ENCODE assay signal across 10 mouse cellular contexts in the genomic region with DNA sequence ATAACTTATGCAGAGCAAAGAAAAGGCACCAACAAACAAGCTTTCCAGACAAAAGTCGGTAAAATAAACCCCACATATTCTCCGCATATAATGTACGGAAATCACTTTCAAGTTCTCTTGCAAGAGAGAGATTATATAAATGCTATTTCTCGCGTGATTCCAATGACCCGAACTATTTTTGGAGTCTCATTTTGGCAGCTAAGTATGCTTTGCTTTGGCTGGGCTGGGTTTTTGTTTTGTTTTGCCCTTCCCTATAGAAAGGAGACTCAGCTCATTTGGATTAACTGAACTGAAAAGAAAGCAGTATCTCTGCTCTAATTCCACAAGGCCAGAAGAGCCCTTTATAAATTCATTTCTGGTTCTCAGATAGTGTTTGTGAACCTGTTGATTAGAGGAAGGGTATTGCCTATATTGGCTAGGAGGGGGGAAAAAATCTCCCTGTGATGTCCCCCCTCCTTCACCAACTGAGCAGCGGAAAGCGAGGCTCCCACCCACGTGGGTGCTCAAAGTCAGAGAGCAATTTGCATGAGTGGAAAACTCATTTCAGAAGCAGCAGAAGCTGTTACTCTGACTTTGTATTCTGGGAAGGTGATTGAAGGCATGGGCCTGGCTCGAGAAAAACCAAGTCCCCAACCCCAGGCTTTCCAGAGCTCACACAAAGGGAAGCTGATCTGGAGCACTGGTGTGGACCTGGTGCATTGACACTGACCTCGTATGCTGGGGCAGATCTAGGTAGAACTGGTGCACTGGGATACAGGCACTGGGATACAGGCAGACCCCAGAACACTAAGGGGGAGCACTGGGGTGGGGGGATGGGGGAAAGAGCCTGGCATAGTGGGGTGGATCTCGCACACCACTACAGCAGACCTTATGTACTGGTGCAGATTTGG.
A peak's percentile ranks its signal among the peaks of the same experiment; 100 is the strongest.
DNase-seq lines count a peak whose midpoint lies in the region; ATAC-seq and TF ChIP-seq lines count a peak whose summit lies in the region.
"Had no signal": no experiment of that assay in that cellular context is flagged by ENCODE, and none has a peak within 500 bp of the region (broad histone marks: within the 10 kb centered on the region; RNA-seq: fewer than 3 reads in every experiment).

No protein-coding gene starts in this region.

- DNase-seq in heart, adult 11 months, result no peak
- no peak for DNase-seq in neural tube, embryonic 10.5 days (ENCODE audit: extremely low spot score, low spot score)
- DNase-seq in hindbrain, postnatal 0 days (ENCODE audit: low spot score), result no peak
- DNase-seq in gastrocnemius, postnatal 14 days, result no peak
- no peak for DNase-seq in B cell, adult 2 months
- DNase-seq in thymus, adult 2 months, result no peak
- DNase-seq: gastrocnemius, postnatal 25 days had no signal

- peak overlapping the region; percentile 62 for H3K9ac ChIP-seq in heart, embryonic 13.5 days
- no peak overlapping the region for H3K9ac ChIP-seq in neural tube, embryonic 13.5 days
- H3K9ac ChIP-seq in hindbrain, postnatal 0 days (replicated peaks; ENCODE audit: low read length), result no peak overlapping the region
- H3K9ac ChIP-seq: limb, embryonic 15.5 days had no signal

- H3K27ac ChIP-seq in heart, embryonic 13.5 days (replicated peaks), result peak overlapping the region; percentile 86
- peak overlapping the region; percentile 59 for H3K27ac ChIP-seq in neural tube, embryonic 13.5 days (replicated peaks)
- H3K27ac ChIP-seq in hindbrain, postnatal 0 days, result peak overlapping the region; percentile 54; the same call in 1 of the 2 replicates
- no peak overlapping the region for H3K27ac ChIP-seq in thymus, adult 2 months (ENCODE audit: control insufficient read depth, insufficient read depth, low read length)
- H3K27ac ChIP-seq: limb, embryonic 15.5 days had no signal

- H3K4me3 ChIP-seq in heart, embryonic 13.5 days, result no peak overlapping the region
- no peak overlapping the region for H3K4me3 ChIP-seq in neural tube, embryonic 13.5 days
- no peak overlapping the region for H3K4me3 ChIP-seq in hindbrain, postnatal 0 days (ENCODE audit: low read length)
- no peak overlapping the region for H3K4me3 ChIP-seq in thymus, adult 2 months (ENCODE audit: control insufficient read depth, insufficient read depth, low read length)
- H3K4me3 ChIP-seq: limb, embryonic 15.5 days had no signal

- H3K4me2 ChIP-seq in heart, embryonic 13.5 days, result peak overlapping the region; percentile 17
- no peak overlapping the region for H3K4me2 ChIP-seq in neural tube, embryonic 13.5 days
- H3K4me2 ChIP-seq in hindbrain, postnatal 0 days (ENCODE audit: low read depth, low read length), result no peak overlapping the region
- H3K4me2 ChIP-seq: limb, embryonic 15.5 days had no signal

- TF ChIP-seq POLR2A in thymus, adult 2 months (IDR thresholded peaks at IDR 0.05; ENCODE audit: control insufficient read depth, extremely low read depth, insufficient read depth, low read length, poor library complexity), result no peak

- H3K36me3 ChIP-seq in heart, embryonic 13.5 days, result peaks cover 4% of the 10 kb centered on the region; the same call in 1 of the 2 replicates
- no peaks in the 10 kb centered on the region for H3K36me3 ChIP-seq in neural tube, embryonic 13.5 days
- no peaks in the 10 kb centered on the region for H3K36me3 ChIP-seq in hindbrain, postnatal 0 days (ENCODE audit: insufficient read depth, low read length)
- H3K36me3 ChIP-seq in thymus, adult 2 months (ENCODE audit: control insufficient read depth, insufficient read depth, low read length), result no peaks in the 10 kb centered on the region
- H3K36me3 ChIP-seq: limb, embryonic 15.5 days had no signal

- H3K4me1 ChIP-seq in heart, embryonic 13.5 days, result peaks cover 78% of the 10 kb centered on the region
- peaks cover 79% of the 10 kb centered on the region for H3K4me1 ChIP-seq in neural tube, embryonic 13.5 days (replicated peaks)
- H3K4me1 ChIP-seq in hindbrain, postnatal 0 days (ENCODE audit: insufficient read depth, low read length), result peaks cover 48% of the 10 kb centered on the region
- H3K4me1 ChIP-seq in thymus, adult 2 months (replicated peaks; ENCODE audit: control insufficient read depth, insufficient read depth, low read length), result peaks cover 8% of the 10 kb centered on the region

- WGBS in heart, embryonic 13.5 days, result 53% methylated on average over 12 of the region's 12 CpGs
- 71% methylated on average over 12 of the region's 12 CpGs for WGBS in neural tube, embryonic 13.5 days
- 49% methylated on average over 12 of the region's 12 CpGs for WGBS in hindbrain, postnatal 0 days
- WGBS in thymus, adult 2 months, result 91% methylated on average over 12 of the region's 12 CpGs

- H3K27me3 ChIP-seq in heart, embryonic 13.5 days (replicated peaks), result no peaks in the 10 kb centered on the region
- no peaks in the 10 kb centered on the region for H3K27me3 ChIP-seq in neural tube, embryonic 13.5 days
- H3K27me3 ChIP-seq in hindbrain, postnatal 0 days (ENCODE audit: insufficient read depth, low read length), result no peaks in the 10 kb centered on the region
- H3K27me3 ChIP-seq in thymus, adult 2 months (ENCODE audit: control insufficient read depth, insufficient read depth, low read length), result no peaks in the 10 kb centered on the region
- H3K27me3 ChIP-seq: limb, embryonic 15.5 days had no signal

- H3K9me3 ChIP-seq in heart, embryonic 13.5 days, result no peaks in the 10 kb centered on the region
- H3K9me3 ChIP-seq in neural tube, embryonic 13.5 days, result no peaks in the 10 kb centered on the region
- no peaks in the 10 kb centered on the region for H3K9me3 ChIP-seq in hindbrain, postnatal 0 days (ENCODE audit: low read length)
- H3K9me3 ChIP-seq: limb, embryonic 15.5 days had no signal

- ATAC-seq in heart, embryonic 13.5 days (ENCODE audit: extremely low read depth, insufficient number of reproducible peaks, low FRiP score, low TSS enrichment), result no peak
- ATAC-seq in neural tube, embryonic 13.5 days (ENCODE audit: low read depth), result no peak
- ATAC-seq in hindbrain, postnatal 0 days, result no peak

- no peak for TF ChIP-seq CTCF in hindbrain, postnatal 0 days (IDR thresholded peaks at IDR 0.05; ENCODE audit: low read depth)
- no peak for TF ChIP-seq CTCF in thymus, adult 2 months (IDR thresholded peaks at IDR 0.05; ENCODE audit: borderline replicate concordance, control insufficient read depth, extremely low read depth, insufficient read depth, low read length, poor library complexity)

- intact Hi-C loops in gastrocnemius, postnatal 14 days (cut with DNase I; ENCODE audit: low total_unique reads), result no loop called here
